Mouse (Mus musculus): Measurements from ENCODE around the gene Capn15.

Gene Capn15

DNA sequence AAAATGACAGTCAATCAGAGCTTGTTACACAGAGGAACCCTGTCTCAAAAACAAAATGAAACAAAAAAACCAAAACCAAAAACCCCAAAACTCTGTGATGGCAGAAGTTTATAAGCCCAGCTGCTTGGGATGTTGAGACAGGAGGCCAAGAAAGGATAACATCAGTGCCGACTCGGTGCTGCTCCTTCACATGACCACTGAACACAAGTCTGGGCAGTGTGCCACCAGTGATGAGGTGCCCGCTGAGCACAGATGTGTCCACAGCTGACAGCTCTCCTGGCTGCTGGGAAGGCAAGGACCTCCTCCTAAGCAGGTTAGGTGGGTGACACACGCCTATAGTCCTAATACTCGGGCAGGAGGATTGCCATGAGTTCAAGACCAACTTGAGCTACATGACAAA, 63.5 kb downstream of the Capn15 start:
- DNase-seq (ENCODE audit: low read depth in 1 of 2, low spot score in 2 of 2) = no peak

DNA sequence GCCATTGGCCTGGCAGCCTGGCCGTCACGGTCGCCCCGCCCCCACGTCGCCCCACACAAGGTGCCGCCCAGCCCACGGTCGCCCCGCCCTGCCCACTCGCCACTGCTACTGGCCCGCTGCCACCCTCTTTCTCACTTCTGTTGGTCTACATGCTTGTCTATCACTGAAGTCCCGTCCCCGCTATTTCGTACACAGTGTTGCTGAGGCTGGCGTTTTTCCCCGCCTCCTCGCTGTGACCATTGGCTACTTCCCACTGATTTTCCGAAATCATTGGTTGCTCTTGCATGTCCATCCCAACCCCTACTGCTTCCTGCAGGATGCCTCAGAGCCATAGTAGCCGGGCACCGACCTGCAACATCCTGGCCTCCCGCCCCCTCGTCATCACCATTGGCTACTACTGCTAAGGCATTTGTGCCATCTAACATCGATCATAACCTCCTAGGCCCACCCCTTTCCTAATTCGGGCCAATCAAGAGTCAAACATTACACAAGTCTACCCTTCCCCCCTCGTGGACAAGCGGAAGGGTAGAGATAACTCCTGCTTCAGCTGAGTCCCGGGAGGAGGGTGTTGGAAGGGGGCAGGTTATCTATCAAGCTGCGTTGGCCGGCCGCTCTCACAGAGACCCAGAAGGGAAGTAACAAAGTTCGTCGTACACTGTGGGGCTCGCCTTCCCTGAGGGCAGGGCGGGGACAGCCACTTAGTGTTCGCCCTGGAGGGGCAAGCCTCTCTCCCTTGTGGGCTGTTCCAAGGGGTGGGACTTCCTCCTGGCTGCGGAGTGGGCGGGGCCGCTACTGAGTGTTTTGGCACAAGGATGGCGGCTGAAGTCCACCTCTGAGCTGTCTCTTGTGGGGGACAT, 65.6 kb downstream of the Capn15 start:
- peak; percentile 98 to 99 for DNase-seq (ENCODE audit: low read depth in 1 of 2, low spot score in 2 of 2)

DNA sequence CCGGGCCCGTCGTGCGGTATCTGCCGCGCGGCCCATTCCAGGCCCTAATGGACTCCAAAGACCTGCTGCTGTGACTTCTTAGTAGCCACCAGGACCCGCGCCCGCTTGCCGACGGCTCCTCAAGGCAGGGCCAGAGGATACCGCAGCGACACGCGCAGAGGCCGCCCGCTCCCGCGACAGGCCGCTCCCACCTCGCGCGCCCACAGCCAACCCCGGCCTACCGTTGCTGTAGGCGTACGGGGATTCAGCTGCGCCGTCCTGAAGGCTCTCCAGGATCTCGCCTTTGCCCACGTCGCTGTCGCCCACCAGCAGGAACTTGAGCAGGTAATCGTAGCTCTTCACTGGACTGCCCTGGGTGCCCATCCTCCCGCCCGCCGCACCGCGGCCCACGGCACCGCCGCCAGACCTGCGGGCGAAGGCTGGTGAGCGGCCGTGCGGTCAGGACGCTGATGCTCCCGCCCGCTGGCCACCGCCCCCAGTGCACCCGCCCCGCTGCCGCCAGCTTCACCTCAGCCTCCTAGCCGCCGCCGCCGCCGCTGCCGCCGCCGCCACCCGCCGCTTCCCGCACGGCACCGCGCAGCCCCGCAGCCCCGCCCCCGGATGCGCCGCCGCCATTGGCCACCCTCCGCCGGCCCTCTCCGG, 66.3 kb downstream of the Capn15 start, which contains the start of gene Rab40c:
TSS of gene Rab40c (minus strand) at position 584 of the 642 bp plus-strand sequence.
- DNase-seq (ENCODE audit: low read depth in 1 of 2, low spot score in 2 of 2) = no peak

DNA sequence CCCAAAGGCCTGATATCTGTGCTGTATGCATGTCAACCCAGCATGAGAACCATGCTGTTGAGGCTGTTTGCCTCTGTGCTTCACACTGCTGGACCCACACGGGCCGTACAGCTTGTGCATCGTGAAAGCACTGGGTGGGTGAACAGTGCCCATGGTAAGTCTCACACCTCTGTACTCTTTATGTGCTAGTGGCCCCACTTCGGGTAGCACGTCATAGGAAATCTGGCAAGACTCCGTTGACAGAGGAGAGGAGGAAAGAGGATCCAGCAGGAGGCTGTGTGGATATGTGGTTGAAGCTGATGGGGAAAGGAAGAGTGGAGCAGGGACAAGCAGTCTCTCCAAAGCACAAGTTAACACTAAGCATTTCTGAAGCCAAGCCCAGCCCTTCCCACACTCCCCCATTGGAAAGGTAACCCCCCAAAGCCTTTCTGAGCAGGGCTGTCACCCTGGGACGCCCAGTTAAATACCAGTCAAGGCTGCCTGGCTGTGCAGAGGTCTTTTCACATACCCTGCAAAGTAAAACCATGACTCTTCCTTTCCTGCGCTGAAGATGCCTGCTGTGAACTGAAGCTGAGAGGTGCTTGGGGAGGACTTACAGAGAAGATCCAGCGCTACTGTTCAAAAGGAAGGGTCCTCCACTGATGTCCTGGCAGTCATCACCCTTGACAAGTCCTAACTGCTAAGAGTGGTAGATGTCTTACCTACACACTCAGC, 67.4 kb downstream of the Capn15 start:
- no peak for DNase-seq (ENCODE audit: low read depth in 1 of 2, low spot score in 2 of 2)

DNA sequence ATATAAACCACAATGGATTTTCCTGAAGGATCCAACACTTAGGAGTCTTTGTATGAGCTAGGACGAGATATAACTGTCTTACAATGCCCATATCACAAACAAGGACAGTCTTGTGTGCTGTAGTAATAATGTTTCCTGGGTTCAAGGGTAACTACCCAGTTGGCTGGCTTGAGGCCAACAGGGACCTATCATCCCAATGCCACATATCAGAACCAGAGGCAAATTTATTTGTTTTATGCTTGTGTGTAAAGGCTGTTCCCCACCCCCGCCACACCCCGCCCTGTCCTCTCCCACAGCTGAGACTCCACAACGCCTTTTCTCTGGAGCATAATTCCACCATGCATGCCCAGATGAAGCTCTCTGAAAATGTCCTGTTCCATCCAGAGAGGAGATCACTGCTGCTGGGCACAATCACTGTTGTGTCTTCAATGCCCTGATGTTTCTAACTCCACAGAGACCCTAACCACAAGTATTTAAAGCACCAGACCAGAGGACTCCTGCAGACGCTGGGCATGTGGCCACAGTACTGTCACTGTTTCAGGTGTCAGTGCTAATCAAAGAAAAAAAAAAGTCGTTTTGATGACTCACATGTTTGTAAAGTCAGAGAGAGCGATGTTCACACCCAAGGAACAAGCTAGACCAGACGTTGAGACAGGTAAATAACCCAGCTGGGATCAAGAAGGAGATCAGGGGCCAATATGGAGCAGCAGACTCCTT, 68.5 kb downstream of the Capn15 start:
- no peak for DNase-seq (ENCODE audit: low read depth in 1 of 2, low spot score in 2 of 2)

- no peak for DNase-seq (ENCODE audit: low read depth in 1 of 2, low spot score in 2 of 2)
Observed at GRCm38 (mm10) chr17:25914295-25914694, 71.3 kb downstream of the Capn15 start.

- DNase-seq (ENCODE audit: low read depth in 1 of 2, low spot score in 2 of 2) = no peak
Observed at GRCm38 (mm10) chr17:25913877-25914275, 71.7 kb downstream of the Capn15 start.

GRCm38 (mm10) chr17:25913186-25913876, 72.3 kb downstream of the Capn15 start:
- no peak for DNase-seq (ENCODE audit: low read depth in 1 of 2, low spot score in 2 of 2)

DNA sequence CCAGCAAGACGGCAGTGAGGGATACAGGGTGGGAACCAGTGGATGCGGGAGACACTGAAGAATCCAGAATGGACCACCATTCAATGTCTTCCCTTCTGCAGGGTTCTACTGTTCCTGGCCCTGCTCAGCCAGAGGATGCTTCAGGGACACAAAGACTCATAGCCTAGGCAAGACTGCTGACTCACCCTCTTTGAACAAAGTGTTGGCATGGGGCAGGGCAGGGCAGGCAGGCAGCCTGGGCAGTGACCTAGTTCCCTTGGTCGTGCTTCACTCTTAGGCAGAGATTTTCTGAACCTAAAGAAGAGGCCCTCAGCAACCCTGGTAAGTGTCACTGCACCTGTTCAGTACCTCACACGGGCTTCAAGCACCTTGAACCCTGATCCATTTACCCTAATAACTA, 73.8 kb downstream of the Capn15 start:
- DNase-seq (ENCODE audit: low read depth in 1 of 2, low spot score in 2 of 2) = no peak
